Mouse (Mus musculus) right cerebral cortex, adult 18-20 months (tissue): ENCODE measurements around the gene Gm20931.
"Not testable (repeated sequence)": the region's sequence is repeated elsewhere in the genome, so short reads cannot be mapped to it uniquely, and the experiment has no call there.

Experiments used
- DNase-seq: peaks from one replicate; pipeline ENCODE4 v3.0.0; 2022; ENCODE audit warnings: mixed read lengths

The Gm20931 gene

GRCm38 (mm10) chrY:55213420-55213819, at the start of gene Gm20931:
Gene Gm20931 (plus strand): TSS chrY:55213720.
- not testable (repeated sequence) for DNase-seq
